Comparison of ENCODE assay signal across 9 mouse cellular contexts in the genomic region with DNA sequence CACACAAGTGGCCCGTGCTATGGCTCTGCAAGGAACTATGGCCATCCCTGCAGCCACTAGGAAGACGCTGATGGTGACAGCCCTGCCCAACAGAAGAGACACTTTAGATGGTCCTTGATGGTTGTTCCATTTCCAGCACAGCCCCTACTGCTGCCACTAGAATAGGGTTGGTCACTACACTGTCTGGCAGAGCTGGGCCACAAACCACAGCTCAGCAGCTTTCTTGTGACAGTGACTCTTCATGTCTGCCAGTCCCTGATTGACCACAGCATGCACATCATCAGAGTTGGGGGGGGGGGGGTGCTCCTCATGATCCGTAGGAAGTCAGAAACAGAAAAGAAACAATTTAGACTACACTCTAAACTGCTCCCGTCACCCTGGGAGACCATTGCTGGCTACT.
"Had no signal": no experiment of that assay in that cellular context is flagged by ENCODE, and none has a peak within 500 bp of the region (broad histone marks: within the 10 kb centered on the region; RNA-seq: fewer than 3 reads in every experiment).

No protein-coding gene starts in this region.

- DNase-seq: thymus, postnatal 36 days had no signal

- H3K9ac ChIP-seq: kidney, embryonic 15.5 days; liver, embryonic 15.5 days; midbrain, embryonic 13.5 days; neural tube, embryonic 12.5 days had no signal

- H3K4me2 ChIP-seq: kidney, embryonic 15.5 days; liver, embryonic 11.5 days; liver, embryonic 15.5 days; midbrain, embryonic 13.5 days; neural tube, embryonic 12.5 days had no signal

- H3K27ac ChIP-seq: kidney, embryonic 15.5 days; left cerebral cortex, adult 2 months; limb, embryonic 10.5 days; liver, embryonic 15.5 days; midbrain, embryonic 13.5 days; neural tube, embryonic 12.5 days; stomach, postnatal 0 days had no signal

- H3K4me3 ChIP-seq: kidney, embryonic 15.5 days; left cerebral cortex, adult 2 months; limb, embryonic 10.5 days; liver, embryonic 15.5 days; midbrain, embryonic 13.5 days; neural tube, embryonic 12.5 days had no signal

- H3K27me3 ChIP-seq: kidney, embryonic 15.5 days; liver, embryonic 15.5 days; midbrain, embryonic 13.5 days; neural tube, embryonic 12.5 days had no signal

- H3K36me3 ChIP-seq: kidney, embryonic 15.5 days; limb, embryonic 10.5 days; liver, embryonic 15.5 days; midbrain, embryonic 13.5 days; neural tube, embryonic 12.5 days had no signal

- H3K4me1 ChIP-seq: limb, embryonic 10.5 days; midbrain, embryonic 13.5 days; neural tube, embryonic 12.5 days had no signal

- H3K9me3 ChIP-seq: kidney, embryonic 15.5 days; limb, embryonic 10.5 days; liver, embryonic 15.5 days; midbrain, embryonic 13.5 days; neural tube, embryonic 12.5 days had no signal

- ATAC-seq: midbrain, embryonic 13.5 days had no signal
